Mouse (Mus musculus) embryo, embryonic 9.5 days (tissue): ENCODE results near the gene Maco1.
"Not testable (repeated sequence)": the region's sequence is repeated elsewhere in the genome, so short reads cannot be mapped to it uniquely, and the experiment has no call there.

Source experiments
- DNase-seq: peaks from one replicate; pipeline ENCODE4 v3.0.0-alpha.2; 2017; ENCODE audit errors: extremely low spot score

The Maco1 gene

GRCm38 (mm10) chr4:134813406-134814228 is 39.5 kb downstream of the Maco1 start:
- no peak for DNase-seq

GRCm38 (mm10) chr4:134804765-134805164 is 48.4 kb downstream of the Maco1 start:
- no peak for DNase-seq

GRCm38 (mm10) chr4:134802765-134803164 is 50.4 kb downstream of the Maco1 start:
- DNase-seq, result no peak

GRCm38 (mm10) chr4:134802155-134802554 is 51.0 kb downstream of the Maco1 start:
- no peak for DNase-seq

GRCm38 (mm10) chr4:134800693-134801092 is 52.5 kb downstream of the Maco1 start:
- no peak for DNase-seq

- no peak for DNase-seq
Observed at GRCm38 (mm10) chr4:134800098-134800497, 53.0 kb downstream of the Maco1 start.

- peak; percentile 74 for DNase-seq
Observed at GRCm38 (mm10) chr4:134799272-134799671, 53.9 kb downstream of the Maco1 start.

- no peak for DNase-seq
Observed at GRCm38 (mm10) chr4:134798861-134799260, 54.3 kb downstream of the Maco1 start.

GRCm38 (mm10) chr4:134797621-134798020 is 55.5 kb downstream of the Maco1 start:
- DNase-seq, result no peak

- no peak for DNase-seq
Observed at GRCm38 (mm10) chr4:134796581-134797361, 56.4 kb downstream of the Maco1 start.

- no peak for DNase-seq
Observed at GRCm38 (mm10) chr4:134795819-134796485, 57.2 kb downstream of the Maco1 start.

- not testable (repeated sequence) for DNase-seq
Observed at GRCm38 (mm10) chr4:134794959-134795358, 58.2 kb downstream of the Maco1 start.

GRCm38 (mm10) chr4:134793213-134793956 is 59.8 kb downstream of the Maco1 start:
- DNase-seq, result peak; percentile 38

GRCm38 (mm10) chr4:134791731-134792130 is 61.4 kb downstream of the Maco1 start:
- DNase-seq, result no peak

- DNase-seq, result no peak
Observed at GRCm38 (mm10) chr4:134786946-134787345, 66.2 kb downstream of the Maco1 start.

GRCm38 (mm10) chr4:134784701-134785100 is 68.4 kb downstream of the Maco1 start:
- peak; percentile 53 for DNase-seq

GRCm38 (mm10) chr4:134779136-134779934 is 73.8 kb downstream of the Maco1 start:
- peak; percentile 71 for DNase-seq

GRCm38 (mm10) chr4:134776246-134776645 is 76.9 kb downstream of the Maco1 start:
- DNase-seq, result no peak

GRCm38 (mm10) chr4:134775234-134775944 is 77.8 kb downstream of the Maco1 start:
- no peak for DNase-seq

GRCm38 (mm10) chr4:134774126-134774525 is 79.0 kb downstream of the Maco1 start:
- DNase-seq, result no peak
